Mouse (Mus musculus) urinary bladder, postnatal 25 days (tissue): Measurements from ENCODE around the gene Hist1h4i.
A peak's percentile ranks its signal among the peaks of the same experiment; 100 is the strongest.

Experiments
- DNase-seq: peaks from one replicate; pipeline ENCODE4 v3.0.0; 2022; ENCODE audit warnings: low spot score

Hist1h4i gene

DNA sequence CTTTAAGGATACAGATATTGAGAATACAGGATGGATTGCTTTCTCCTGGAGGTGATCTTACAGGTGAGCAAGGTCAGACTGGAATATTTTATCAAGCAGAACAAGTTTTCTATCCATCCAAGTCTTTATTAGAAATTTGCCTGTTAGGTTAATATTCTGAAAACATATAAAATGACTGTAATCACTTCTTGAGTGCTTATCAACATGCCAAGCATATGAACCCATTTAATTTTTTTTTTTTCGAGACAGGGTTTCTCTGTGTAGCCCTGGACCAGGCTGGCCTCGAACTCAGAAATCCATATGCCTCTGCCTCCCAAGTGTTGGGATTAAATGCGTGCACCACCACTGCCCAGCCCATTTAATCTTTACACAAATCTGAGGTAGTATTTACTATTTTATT lies 4.2 kb downstream of the Hist1h4i start:
- no peak for DNase-seq

DNA sequence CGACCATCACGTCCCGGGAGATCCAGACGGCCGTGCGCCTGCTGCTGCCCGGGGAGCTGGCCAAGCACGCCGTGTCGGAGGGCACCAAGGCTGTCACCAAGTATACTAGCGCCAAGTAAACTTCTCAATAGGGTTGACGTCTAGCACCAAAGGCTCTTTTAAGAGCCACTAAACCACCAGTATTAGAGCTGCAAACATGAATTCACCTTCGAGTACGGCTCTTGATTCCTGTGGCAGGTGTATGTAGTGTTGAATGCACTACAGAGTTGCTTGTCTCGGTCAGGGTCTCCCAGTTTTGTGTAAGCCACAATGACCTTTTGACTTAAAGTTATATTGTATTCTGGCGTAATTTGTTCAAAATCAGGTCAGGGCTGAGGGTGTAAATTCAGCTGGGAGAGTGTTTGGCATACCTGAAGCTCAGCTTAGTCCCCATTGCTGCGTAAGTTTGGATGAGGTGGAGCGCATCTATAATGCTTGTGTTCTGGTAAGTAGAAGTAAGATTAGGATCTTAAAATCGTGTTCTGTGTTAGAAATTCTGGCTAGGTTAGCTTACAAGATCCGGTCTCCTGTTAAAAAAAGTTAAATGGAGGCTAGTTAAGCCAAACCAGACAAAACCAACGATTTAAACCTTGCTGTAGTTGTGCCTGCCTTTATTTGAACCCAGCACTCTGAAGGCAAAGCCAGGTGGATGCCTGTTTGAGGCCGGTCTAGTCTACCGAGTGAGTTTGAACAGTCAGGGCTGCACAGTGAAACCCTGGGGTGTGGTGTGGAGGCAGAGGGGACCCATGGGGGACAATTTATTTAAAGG lies 4.8 kb downstream of the Hist1h4i start:
- no peak for DNase-seq

DNA sequence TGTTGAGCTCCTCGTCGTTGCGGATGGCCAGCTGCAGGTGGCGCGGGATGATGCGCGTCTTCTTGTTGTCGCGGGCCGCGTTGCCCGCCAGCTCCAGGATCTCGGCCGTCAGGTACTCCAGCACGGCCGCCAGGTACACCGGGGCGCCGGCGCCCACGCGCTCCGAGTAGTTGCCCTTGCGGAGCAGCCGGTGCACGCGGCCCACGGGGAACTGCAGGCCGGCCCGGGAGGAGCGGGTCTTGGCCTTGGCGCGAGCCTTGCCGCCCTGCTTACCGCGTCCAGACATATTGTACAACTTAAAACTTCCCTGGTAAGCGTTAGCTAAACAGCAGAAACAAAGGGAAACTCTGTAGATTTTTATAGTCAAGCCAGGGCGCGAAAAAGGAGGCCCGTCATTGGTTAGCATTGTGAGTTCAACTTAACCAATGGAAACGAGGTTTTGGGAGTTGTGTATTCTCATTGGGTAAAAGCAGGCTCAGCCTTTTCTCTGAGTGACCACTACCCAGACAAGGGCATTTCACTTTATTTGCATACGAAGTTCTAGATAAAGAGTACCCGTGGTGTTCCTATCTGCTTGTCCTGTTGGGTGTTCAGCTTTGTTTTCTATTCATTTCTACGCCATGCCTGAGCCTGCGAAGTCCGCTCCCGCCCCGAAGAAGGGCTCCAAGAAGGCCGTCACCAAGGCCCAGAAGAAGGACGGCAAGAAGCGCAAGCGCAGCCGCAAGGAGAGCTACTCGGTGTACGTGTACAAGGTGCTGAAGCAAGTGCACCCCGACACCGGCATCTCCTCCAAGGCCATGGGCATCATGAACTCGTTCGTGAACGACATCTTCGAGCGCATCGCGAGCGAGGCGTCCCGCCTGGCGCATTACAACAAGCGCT lies 5.7 kb downstream of the Hist1h4i start, which contains the start of the genes Hist1h2ah and Hist1h2bk:
Gene Hist1h2ah, minus strand, starts transcription at position 302 of the 882 bp plus-strand sequence.
Gene Hist1h2bk, plus strand, starts transcription at position 604 of the 882 bp plus-strand sequence.
- DNase-seq = peak; percentile 58

DNA sequence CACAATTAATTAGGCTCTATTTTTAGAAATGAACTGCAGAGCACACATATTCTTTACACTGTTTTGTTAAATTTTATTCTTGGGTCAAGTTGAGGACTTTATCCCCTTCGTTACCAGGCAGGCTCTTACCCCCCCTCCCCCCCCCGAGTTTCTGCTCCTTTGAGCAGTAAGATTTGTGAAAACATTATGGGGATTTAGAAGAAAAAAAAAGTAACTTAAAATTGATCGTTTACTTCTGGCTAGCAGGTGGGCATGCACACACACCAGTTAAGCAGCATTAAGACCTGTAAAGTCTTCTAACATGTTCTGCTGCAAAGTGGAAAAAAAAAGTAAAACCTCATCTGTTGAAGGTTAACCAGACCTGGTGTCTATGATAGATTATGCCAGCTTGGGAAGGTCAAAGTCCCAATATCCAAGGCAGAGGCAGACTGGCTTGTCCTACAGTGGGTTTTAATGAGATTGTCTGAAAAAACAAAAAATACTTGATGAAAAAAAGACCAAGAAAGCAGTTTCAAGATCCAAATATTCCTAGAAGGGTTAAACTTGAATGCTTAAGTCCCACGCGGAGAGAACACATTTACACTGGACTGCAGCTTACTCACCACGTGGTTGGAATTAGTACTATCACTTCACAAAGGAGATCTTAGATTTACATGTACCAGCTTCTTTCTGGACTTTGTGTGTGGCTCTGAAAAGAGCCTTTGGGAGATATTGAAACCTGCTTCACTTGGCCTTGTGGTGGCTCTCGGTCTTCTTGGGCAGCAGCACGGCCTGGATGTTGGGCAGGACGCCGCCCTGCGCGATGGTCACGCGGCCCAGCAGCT lies 6.5 kb downstream of the Hist1h4i start:
- DNase-seq = no peak

DNA sequence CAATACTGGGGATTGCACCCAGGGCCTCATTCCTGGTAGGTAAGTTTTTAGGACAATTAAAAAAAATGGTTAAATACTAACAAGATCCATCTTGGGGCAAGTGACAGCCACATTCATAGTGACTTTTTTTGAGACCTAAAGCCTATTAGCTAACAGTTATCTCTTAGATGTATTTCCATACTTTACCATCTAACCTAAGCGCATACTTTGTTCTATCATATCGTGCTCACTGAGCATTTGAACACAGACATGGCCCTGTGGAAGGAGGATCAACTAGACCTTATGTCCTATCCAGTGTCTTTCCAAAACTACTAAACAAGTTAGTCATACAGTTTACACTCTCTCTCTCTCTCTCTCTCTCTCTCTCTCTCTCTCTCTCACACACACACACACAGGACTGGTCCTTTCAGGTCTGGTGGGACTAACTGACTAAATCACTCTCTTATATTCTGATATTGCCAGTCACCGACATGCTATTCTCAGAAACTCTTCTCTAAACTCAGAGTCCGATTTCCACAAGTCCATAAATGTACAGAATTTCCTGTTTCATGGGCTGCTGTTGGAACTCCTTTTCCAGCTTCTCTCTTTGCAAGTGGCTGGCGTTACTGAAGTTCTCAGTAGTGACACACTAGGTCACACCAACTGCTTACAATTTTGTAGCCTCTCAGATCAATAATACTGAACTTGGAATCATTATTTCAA lies 7.3 kb downstream of the Hist1h4i start:
- no peak for DNase-seq

DNA sequence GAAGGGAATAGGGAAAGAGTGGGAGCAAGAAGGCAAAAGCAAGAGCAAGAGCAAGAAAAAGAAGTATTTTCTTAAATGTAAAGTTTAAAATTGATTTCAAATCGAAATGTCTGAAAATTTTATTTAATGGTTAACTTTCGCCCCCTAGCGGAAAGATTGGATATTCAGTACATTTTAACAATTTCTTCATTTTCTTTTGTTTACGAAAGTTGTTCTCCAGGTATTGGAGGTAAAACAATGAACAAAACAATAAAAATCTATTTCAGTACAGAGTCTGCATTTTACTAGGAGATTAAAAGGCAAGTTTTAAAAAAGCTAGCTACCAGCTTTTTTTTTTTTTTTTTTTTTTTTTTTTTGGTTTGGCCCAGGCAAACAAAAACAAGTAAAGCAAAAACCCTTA lies 10.7 kb downstream of the Hist1h4i start:
- no peak for DNase-seq

DNA sequence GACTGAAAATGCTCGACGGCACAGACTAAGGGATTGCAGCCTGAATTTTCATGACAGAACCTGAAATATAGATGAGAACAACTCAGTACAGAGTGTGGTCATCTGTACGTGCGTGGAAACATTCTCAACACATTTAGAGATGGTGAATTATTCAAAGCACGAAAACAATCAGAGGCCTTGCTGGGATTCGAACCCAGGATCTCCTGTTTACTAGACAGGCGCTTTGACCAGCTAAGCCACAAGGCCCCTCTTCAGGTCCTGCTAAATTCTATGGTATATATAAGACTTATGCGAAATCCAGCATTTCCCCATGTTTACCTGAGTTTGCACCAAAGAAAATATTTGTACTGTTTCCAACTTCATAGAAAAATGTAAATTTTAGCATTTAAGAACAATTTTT lies 11.2 kb downstream of the Hist1h4i start:
- DNase-seq = no peak

DNA sequence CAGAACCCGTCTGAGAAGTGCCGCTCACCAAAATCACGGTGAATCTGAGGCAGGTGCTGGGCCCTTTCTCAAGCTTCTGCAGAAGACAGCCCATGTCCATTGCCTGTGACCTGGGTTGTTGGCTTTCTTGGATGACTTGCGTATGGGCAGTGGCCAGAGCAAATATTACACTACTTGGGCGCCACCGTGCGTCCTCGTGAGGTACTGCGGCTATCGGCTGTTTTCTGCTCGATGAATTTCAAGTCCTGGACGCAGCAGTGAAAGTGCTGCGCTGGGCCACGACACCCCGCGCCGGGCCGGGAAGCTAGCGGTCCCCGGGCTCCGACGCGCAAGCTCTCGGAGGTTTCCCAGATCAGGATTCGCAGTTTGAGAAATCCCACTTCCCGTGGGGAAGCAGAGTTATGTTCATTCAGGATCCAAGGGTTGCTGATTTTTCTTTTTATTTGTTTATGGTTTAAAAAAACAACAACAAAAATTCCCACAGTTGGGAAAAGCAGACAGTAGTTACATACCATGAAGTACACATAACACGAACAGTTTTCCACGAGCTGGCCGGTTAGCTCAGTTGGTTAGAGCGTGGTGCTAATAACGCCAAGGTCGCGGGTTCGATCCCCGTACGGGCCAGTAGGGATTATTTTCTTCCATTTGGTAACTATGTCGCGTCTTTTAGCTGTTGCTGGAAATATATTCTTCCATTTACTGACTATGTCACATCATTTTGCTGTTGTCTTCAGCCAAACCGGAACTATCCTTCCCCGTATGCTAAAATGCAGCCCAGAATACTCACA lies 12.3 kb downstream of the Hist1h4i start:
- DNase-seq = peak; percentile 90

DNA sequence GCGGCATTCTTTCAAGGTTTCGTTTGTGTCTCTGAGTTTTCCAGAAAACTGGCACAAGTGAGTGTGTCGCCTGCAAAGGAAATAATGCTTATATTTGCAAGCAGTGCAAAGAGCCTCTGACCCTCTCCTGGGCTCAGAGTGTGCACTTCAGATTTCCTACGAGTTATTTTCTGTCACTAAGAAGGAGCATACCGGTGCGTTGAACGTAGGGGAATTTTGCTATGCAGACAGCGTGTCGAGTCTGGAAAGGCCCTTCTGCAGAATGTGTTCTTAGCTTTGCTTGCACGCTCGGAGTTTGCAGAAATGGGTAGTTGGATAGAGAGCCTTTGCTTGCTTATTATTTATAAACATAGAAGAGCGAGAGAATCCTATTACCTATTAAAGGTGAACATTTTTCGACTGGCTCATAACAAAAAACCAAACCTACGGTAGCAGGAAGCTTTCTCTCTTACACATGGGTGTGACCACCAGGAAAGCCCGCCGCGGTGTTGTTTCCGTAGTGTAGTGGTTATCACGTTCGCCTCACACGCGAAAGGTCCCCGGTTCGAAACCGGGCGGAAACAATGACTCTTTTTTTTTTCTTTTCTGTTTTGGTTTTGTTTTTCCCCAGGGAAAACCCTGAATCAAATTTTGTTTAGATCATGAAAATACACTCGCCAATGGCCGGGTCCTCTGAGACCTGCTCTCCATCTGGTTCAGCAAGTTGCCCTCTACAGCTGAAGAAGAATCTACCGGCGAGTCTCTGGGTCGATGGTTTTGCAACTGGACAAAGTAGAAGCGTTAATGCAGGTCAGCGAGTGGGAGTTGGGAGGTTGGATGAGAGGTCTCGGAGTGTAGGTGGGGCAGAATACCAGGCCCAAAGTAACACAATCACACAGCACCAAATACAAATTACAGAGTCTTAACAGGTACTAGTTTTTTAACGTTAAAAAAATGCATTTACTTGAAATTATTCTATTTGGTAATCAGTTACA lies 14.8 kb downstream of the Hist1h4i start:
- peak; percentile 88 for DNase-seq

DNA sequence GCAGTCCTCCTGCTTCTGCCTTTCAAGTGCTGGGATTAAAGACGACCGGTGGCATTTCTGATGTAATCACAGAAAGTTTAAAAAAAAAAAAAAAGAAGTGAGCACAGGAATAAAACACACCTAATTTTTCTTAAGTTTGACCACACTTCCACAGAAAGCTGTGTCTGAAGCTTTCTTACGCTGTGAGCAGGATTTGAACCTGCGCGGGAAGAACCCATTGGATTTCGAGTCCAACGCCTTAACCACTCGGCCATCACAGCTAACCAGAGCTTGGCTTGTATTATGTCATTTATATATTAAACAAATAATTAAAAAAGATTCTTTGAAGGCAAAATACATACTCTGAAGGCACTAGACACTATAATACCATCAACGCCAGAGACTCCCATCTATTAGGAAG lies 18.9 kb downstream of the Hist1h4i start:
- DNase-seq = peak; percentile 61

DNA sequence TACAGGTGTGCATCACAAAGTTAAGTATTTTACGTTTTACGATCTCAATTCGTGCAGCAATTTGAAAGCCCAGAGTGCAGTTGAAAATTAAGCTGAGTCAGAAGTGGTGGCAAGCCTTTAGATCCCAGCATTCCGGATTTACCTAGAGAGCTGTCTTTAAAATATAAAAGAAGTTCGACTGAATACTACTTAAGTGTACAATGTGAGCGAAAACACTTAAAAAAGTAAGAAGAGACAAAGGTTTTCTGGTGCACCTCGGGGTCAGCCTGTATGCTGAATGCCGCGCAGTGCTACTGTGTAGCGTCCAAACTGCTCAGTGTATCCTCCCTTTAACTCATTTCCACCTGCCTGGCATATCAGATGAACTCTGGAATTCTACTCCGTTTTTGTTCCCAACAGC lies 19.6 kb downstream of the Hist1h4i start:
- DNase-seq = no peak

DNA sequence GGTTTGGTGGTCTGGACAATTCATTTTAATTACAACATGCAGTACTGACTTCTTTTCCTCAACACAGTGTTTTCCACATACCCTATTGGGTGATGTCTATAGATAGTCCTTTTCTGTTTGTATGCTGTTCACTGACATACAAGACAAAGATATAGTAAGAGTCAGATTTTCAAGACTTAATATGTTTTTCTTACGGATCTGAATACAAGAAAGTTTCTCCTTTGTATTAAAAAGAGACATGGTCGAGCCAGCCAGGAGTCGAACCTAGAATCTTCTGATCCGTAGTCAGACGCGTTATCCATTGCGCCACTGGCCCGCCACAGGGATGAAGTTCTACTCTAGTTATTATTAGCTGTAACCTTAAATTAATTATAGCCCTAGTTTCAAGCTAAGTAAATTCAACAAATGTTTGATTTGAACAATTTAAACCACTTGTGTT lies 20.2 kb downstream of the Hist1h4i start:
- peak; percentile 67 for DNase-seq

DNA sequence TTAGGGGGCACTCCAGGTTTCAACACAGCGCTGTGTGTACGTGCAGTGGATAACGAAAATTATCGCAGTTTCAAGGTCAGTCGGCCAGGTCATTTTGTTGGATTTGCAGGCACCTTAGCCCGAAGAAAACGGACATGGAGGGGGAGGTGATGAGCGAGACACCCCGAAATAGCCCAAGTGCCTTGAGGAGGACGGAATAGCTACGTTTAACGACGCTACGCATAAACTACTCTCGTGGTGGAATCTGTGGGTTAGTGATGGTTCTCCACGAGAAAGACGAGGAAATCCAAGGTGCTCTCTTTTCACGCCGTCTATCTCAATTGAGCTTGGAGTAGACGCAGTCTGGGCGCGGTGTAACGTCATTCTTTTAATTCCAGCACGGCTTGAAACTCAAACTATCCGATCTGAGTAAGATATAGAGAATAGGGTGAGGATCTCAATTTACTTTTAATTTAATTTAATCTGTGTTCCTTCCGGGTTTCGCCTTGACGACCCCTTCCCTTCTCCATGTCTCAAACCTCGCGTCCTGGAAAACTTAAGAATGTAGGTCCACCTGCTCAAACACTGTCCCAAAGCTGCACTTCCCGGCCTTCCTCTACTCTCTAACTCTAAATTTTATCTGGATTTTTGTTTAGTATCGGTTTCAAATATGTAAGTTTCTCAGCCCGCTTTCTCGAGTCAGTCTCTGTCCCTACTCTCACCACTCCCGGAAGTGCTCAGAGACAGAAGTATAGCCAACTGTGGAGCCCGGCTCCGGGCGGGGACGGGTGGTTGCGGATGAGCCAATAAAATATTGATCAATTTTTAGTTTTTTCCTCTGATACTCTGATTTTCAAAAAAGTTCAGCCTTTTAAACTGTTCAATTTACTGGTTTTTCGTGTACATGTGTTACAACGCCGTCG lies 21.0 kb downstream of the Hist1h4i start:
- DNase-seq = no peak

DNA sequence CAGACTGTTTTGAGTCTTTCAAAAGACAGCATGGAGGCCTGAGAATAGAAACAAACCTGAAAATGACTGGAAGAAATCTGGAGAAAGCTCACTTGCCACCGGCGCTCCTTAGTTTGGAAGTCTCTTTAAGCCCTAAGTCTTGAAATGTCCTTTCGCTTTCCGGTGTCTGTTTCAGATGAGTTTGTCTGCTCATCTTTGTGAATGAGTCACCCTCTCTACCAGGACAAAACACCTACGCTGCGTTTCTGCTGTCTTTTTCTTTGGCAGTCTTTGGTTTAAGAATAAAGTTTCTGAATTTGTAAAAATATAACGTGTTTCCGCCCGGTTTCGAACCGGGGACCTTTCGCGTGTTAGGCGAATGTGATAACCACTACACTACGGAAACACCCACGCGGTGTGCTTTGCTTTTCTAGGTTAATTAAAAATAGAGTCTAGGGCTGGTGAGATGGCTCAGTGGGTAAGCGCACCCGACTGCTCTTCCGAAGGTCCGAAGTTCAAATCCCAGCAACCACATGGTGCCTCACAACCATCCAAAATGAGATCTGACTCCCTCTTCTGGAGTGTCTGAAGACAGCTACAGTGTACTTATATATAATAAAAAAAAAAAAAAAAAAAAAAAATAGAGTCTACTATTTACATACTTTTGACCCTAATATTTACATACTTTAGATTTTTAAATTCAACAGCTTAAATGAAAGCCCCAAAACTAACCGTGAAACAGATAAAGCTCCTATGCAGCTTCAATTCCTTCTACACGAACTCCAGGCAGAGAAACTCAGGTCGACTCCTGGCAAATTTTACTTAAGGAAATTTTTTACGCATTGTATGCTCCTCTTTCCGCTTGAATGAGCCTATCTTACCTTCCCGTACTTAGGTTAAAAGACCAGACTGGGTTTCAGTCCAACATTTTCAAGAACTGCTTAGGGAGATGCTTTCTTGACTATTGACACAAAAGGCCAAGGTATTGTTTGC lies 25.4 kb downstream of the Hist1h4i start:
- DNase-seq = peak; percentile 53

DNA sequence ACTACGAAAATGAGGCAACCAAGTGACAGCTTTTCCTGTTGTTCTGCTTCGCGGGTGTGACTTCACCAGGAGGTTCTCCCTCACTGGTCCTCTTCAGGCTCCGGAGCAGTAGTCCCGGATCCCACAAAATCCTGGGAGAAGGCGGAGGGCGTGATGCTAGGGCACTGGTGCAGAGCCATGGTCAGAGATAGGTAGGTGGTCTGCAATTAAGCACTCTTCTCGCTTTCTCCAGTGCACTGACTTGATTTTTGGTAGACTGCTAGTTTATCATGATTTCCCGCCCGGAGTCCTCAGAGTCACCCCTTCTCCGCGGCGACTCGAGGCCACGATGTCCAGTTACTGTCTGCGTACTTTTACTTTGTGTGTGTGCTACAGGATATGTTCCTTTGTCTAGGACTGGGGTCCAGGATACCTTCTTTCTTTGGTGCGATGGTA lies 26.7 kb downstream of the Hist1h4i start:
- no peak for DNase-seq

DNA sequence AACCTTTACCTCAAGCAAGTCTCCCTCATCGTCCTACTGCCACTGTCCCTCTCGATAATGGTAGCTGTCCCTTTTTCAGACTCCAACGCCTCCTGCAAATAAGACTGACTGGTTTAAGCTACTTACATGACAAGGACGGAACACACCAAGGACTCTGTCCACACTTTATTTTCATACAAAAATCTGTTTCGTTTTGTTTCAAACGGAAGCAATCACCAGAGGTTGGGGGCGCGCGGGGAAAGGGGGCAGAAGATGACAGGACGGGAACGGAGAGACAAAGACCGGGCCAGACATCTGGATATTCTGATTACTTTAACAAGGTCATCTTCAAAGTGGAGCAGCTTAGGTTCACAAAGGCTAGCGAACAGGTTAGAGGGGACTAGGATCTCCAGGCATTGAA lies 27.4 kb downstream of the Hist1h4i start:
- DNase-seq = no peak

DNA sequence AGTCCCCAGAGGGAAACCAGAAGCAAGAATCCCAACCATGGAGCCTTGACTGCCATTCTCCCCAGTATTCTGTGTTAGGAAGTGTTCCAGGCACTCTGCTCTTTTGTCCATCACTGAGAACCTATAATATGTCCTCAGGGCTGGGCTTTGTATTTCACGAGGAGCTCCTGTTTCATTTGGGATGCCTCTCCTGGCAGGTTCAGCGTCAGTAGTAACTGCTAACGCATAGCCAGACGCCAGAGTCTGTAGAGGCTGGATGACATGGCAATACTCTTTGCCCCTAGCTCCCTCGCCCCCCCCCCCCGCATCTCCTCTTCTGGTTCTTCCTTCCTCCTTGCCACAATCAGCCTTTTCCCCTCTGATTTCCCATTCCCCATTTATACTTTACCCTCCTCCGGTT lies 31.5 kb downstream of the Hist1h4i start, which contains the start of gene Prss16:
Gene Prss16, minus strand, starts transcription at position 101 of the 400 bp plus-strand sequence.
- no peak for DNase-seq
